ENCODE assay signal across 8 mouse cellular contexts in genomic region chr6:53801893-53802286, GRCm38 (mm10). TPM values are rescaled to one million over a fixed set of nuclear protein-coding genes. Genes with fewer than 3 reads are reported as not detected.
DNase-seq lines count a peak whose midpoint lies in the region; ATAC-seq and TF ChIP-seq lines count a peak whose summit lies in the region.

No protein-coding gene starts in this region.

- no peaks in the 10 kb centered on the region for H3K9me3 ChIP-seq in midbrain, embryonic 14.5 days (ENCODE audit: control insufficient read depth, low read length)

- 0 out of 2 replicates have a peak, but pooled peaks have one; percentile 23 for TF ChIP-seq EP300 in heart, adult 2 months (IDR thresholded peaks at IDR 0.05; ENCODE audit: insufficient read depth, low read depth, low read length)

- intact Hi-C loops in heart, adult 2 months (cut with DNase I), result loop anchor here (10.0 kb wide), 1 partner anchor 1163 kb away; no protein-coding TSS in a partner anchor

- H3K4me3 ChIP-seq in heart, adult 2 months, result no peak overlapping the region
- H3K4me3 ChIP-seq in midbrain, embryonic 14.5 days (replicated peaks; ENCODE audit: low read depth, low read length), result no peak overlapping the region

- TF ChIP-seq CTCF in heart, adult 2 months (IDR thresholded peaks at IDR 0.05), result no peak

- H3K27me3 ChIP-seq in heart, adult 2 months (ENCODE audit: control insufficient read depth, insufficient read depth, low read length), result no peaks in the 10 kb centered on the region
- H3K27me3 ChIP-seq in midbrain, embryonic 14.5 days (ENCODE audit: control insufficient read depth, insufficient read depth, low read length), result no peaks in the 10 kb centered on the region

- no peak for ATAC-seq in midbrain, embryonic 14.5 days (ENCODE audit: low FRiP score, low TSS enrichment)

- H3K27ac ChIP-seq in heart, adult 2 months, result no peak overlapping the region; the same call in 1 of the 2 replicates
- no peak overlapping the region for H3K27ac ChIP-seq in midbrain, embryonic 14.5 days (replicated peaks; ENCODE audit: low read depth, low read length)

- DNase-seq in cerebellum, adult 11-12 months, result peak; percentile 11
- DNase-seq in cerebellum, adult 18-20 months, result no peak
- peak; percentile 39 for DNase-seq in ovary, postnatal 36 days (ENCODE audit: low spot score)
- no peak for DNase-seq in ovary, postnatal 14 days (ENCODE audit: low spot score)
- DNase-seq in heart, adult 2 months, result peak; percentile 46 to 70
- peak; percentile 79 for DNase-seq in skeletal muscle tissue, adult 2 months (ENCODE audit: low read depth, low spot score)
- no peak for DNase-seq in thymus, postnatal 0 days (ENCODE audit: low spot score)
- DNase-seq in midbrain, embryonic 14.5 days, result no peak

- no peak for TF ChIP-seq POLR2A in heart, adult 2 months (IDR thresholded peaks at IDR 0.05; ENCODE audit: insufficient read depth, low read depth, low read length)

- peaks cover 4% of the 10 kb centered on the region for H3K4me1 ChIP-seq in heart, adult 2 months (ENCODE audit: control insufficient read depth, insufficient read depth, low read length)
- H3K4me1 ChIP-seq in midbrain, embryonic 14.5 days (ENCODE audit: control insufficient read depth, insufficient read depth, low read length), result no peaks in the 10 kb centered on the region

- no peaks in the 10 kb centered on the region for H3K79me2 ChIP-seq in heart, adult 2 months (replicated peaks; ENCODE audit: control insufficient read depth, insufficient read depth, low read length)

- no peaks in the 10 kb centered on the region for H3K36me3 ChIP-seq in heart, adult 2 months (ENCODE audit: control insufficient read depth, insufficient read depth, low read length)
- H3K36me3 ChIP-seq in midbrain, embryonic 14.5 days (ENCODE audit: control insufficient read depth, insufficient read depth, low read length), result no peaks in the 10 kb centered on the region

- no peak overlapping the region for H3K9ac ChIP-seq in heart, adult 2 months (ENCODE audit: low read depth, low read length)
- H3K9ac ChIP-seq in midbrain, embryonic 14.5 days (replicated peaks; ENCODE audit: low read length), result no peak overlapping the region

- H3K4me2 ChIP-seq in midbrain, embryonic 14.5 days (ENCODE audit: low read length), result no peak overlapping the region

- 25% methylated on average over 5 of the region's 5 CpGs for WGBS in heart, adult 2 months
- WGBS in midbrain, embryonic 14.5 days, result 75% methylated on average over 5 of the region's 5 CpGs

RNA-seq across cellular contexts. Expression of gene Tril, which starts 18.7 kb away (rescaled TPM):
- total RNA-seq in heart, adult 2 months (2021), result 1 to 10 TPM; 3.3 to 3.9 TPM
- 4.4 and 5.1 TPM in 2 replicates for polyA plus RNA-seq in heart, adult 2 months (2012; rRNA removed)
- 1.9 and 2.0 TPM in 2 replicates for polyA plus RNA-seq in thymus, postnatal 0 days (2015; fragmentation: Nextera tagmentation; extraction: Ambion mirVana)
- polyA plus RNA-seq in midbrain, embryonic 14.5 days (2014; fragmentation: Nextera tagmentation; extraction: Ambion mirVana), result 8.4 and 12.8 TPM in 2 replicates

Comparison
In these comparisons a context has a peak if more than half of its experiments do, and no peak if none do; other contexts are left out.
1. DNase-seq: peak in cerebellum, adult 11-12 months (single experiment), ovary, postnatal 36 days (single experiment), heart, adult 2 months (2 of 2) and skeletal muscle tissue, adult 2 months (single experiment); none in cerebellum, adult 18-20 months (0 of 2), ovary, postnatal 14 days (single experiment), thymus, postnatal 0 days (single experiment) and midbrain, embryonic 14.5 days (single experiment).